Mouse (Mus musculus) MEL (cell line): ENCODE results near the gene Itgb3bp. TPM values are rescaled to one million over a fixed set of nuclear protein-coding genes. Genes with fewer than 3 reads are reported as not detected.

Experiments
- DNase-seq: peaks from one replicate; pipeline ENCODE4 v3.0.0; 2011; ENCODE audit warnings: low read depth, low spot score
- H3K27ac ChIP-seq: 2 replicates; pipeline ENCODE4 v1.5.1; 2012; ENCODE audit warnings: low read depth, mild to moderate bottlenecking, control low read depth, low read length, moderate library complexity; ENCODE audit not compliant: control insufficient read depth
- H3K27me3 ChIP-seq, 2 experiments: fragments of 150-350 bp in 1 of 2; sonication (generic) in 1 of 2; 2 replicates each; pipeline ENCODE4 v1.6.1; 2012; ENCODE audit warnings: low read length in 2 of 2, mild to moderate bottlenecking in 2 of 2, improper control_type of control experiment in 1 of 2, moderate library complexity in 1 of 2; ENCODE audit not compliant: insufficient read depth in 2 of 2, control insufficient read depth in 1 of 2
- H3K36me3 ChIP-seq, 2 experiments: 2 replicates each; pipeline ENCODE4 v1.6.1; 2012 to 2014; ENCODE audit warnings: low read length in 2 of 2, improper control_type of control experiment in 1 of 2, inconsistent platforms in 1 of 2, mild to moderate bottlenecking in 1 of 2; ENCODE audit not compliant: insufficient read depth in 2 of 2, control insufficient read depth in 1 of 2
- H3K4me1 ChIP-seq, 2 experiments: fragments of 150-350 bp in 1 of 2; sonication (generic) in 1 of 2; 2 replicates each; pipeline ENCODE4 v1.6.1; 2012; ENCODE audit warnings: low read length in 2 of 2, improper control_type of control experiment in 1 of 2, mild to moderate bottlenecking in 1 of 2; ENCODE audit not compliant: insufficient read depth in 2 of 2, control insufficient read depth in 1 of 2
- H3K4me3 ChIP-seq, 2 experiments: fragments of 150-350 bp in 1 of 2; sonication (generic) in 1 of 2; 2 replicates each; pipeline ENCODE4 v1.5.1; 2012; ENCODE audit warnings: low read depth in 2 of 2, low read length in 2 of 2, mild to moderate bottlenecking in 2 of 2, moderate library complexity in 2 of 2, control low read depth in 1 of 2, improper control_type of control experiment in 1 of 2; ENCODE audit not compliant: control insufficient read depth in 1 of 2, insufficient read depth in 1 of 2
- H3K79me2 ChIP-seq: 2 replicates; pipeline ENCODE4 v1.6.1; 2012; ENCODE audit warnings: mild to moderate bottlenecking, low read length, moderate library complexity; ENCODE audit not compliant: control insufficient read depth, poor library complexity, insufficient read depth
- H3K9ac ChIP-seq: 2 replicates; pipeline ENCODE4 v1.6.1; 2012; ENCODE audit warnings: low read depth, mild to moderate bottlenecking, control low read depth, low read length, moderate library complexity; ENCODE audit not compliant: control insufficient read depth, poor library complexity, severe bottlenecking
- H3K9me3 ChIP-seq: fragments of 150-350 bp; sonication (generic); replicated peaks from 2 replicates; pipeline ENCODE4 v1.6.1; 2012; ENCODE audit warnings: mild to moderate bottlenecking, low read length, improper control_type of control experiment, moderate library complexity; ENCODE audit not compliant: insufficient read depth
- CHD1 ChIP-seq: IDR thresholded peaks from 2 replicates; pipeline ENCODE4 v1.6.1; 2012; ENCODE audit warnings: low read depth, mild to moderate bottlenecking, inconsistent platforms, low read length, improper control_type of control experiment
- E2F4 ChIP-seq: IDR thresholded peaks from 2 replicates; pipeline ENCODE4 v1.6.1; 2011; ENCODE audit warnings: low read depth, low read length, improper control_type of control experiment, borderline replicate concordance
- EP300 ChIP-seq, 2 experiments: IDR thresholded peaks; 2 replicates each; pipeline ENCODE4 v1.6.1; 2011; ENCODE audit warnings: improper control_type of control experiment in 2 of 2, low read length in 2 of 2, low read depth in 1 of 2, mild to moderate bottlenecking in 1 of 2
- ETS1 ChIP-seq: IDR thresholded peaks from 2 replicates; pipeline ENCODE4 v1.6.1; 2012; ENCODE audit warnings: low read depth, mild to moderate bottlenecking, inconsistent platforms, low read length, improper control_type of control experiment, moderate library complexity
- GABPA ChIP-seq: IDR thresholded peaks from 2 replicates; pipeline ENCODE4 v1.6.1; 2012; ENCODE audit warnings: low read depth, mild to moderate bottlenecking, inconsistent platforms, low read length, improper control_type of control experiment, moderate library complexity
- HCFC1 ChIP-seq: IDR thresholded peaks from 2 replicates; pipeline ENCODE4 v1.6.1; 2012; ENCODE audit warnings: low read depth, mild to moderate bottlenecking, inconsistent platforms, low read length, improper control_type of control experiment, moderate library complexity
- JUND ChIP-seq: IDR thresholded peaks from 2 replicates; pipeline ENCODE4 v1.6.1; 2011; ENCODE audit warnings: low read depth, mild to moderate bottlenecking, improper control_type of control experiment, low read length
- MAFK ChIP-seq: IDR thresholded peaks from 2 replicates; pipeline ENCODE4 v1.6.1; 2011; ENCODE audit warnings: low read depth, mild to moderate bottlenecking, low read length, improper control_type of control experiment, borderline replicate concordance
- MAZ ChIP-seq: IDR thresholded peaks from 2 replicates; pipeline ENCODE4 v1.6.1; 2012; ENCODE audit warnings: low read depth, mild to moderate bottlenecking, inconsistent platforms, low read length, improper control_type of control experiment
- MEF2A ChIP-seq: IDR thresholded peaks from 2 replicates; pipeline ENCODE4 v1.6.1; 2014; ENCODE audit warnings: low read depth, mild to moderate bottlenecking, inconsistent platforms, low read length, improper control_type of control experiment; ENCODE audit not compliant: poor library complexity, insufficient replicate concordance, severe bottlenecking; ENCODE audit errors: extremely low read depth
- NELFE ChIP-seq: IDR thresholded peaks from 2 replicates; pipeline ENCODE4 v1.6.1; 2011; ENCODE audit warnings: low read depth, low read length, improper control_type of control experiment
- NRF1 ChIP-seq: IDR thresholded peaks from 2 replicates; pipeline ENCODE4 v1.6.1; 2014; ENCODE audit warnings: low read depth, mild to moderate bottlenecking, inconsistent platforms, low read length, improper control_type of control experiment, moderate library complexity; ENCODE audit not compliant: poor library complexity, insufficient read depth, severe bottlenecking
- POLR2A ChIP-seq, 2 experiments: IDR thresholded peaks; 2 replicates each; pipeline ENCODE4 v1.6.1; 2011 to 2012; ENCODE audit warnings: low read length in 2 of 2, mild to moderate bottlenecking in 2 of 2, control low read depth in 1 of 2, improper control_type of control experiment in 1 of 2, low read depth in 1 of 2, moderate library complexity in 1 of 2; ENCODE audit not compliant: control insufficient read depth in 1 of 2, insufficient read depth in 1 of 2, poor library complexity in 1 of 2
- POLR2AphosphoS2 ChIP-seq: IDR thresholded peaks from 2 replicates; pipeline ENCODE4 v1.6.1; 2011; ENCODE audit warnings: low read length, improper control_type of control experiment
- POLR2AphosphoS5 ChIP-seq: IDR thresholded peaks from 2 replicates; pipeline ENCODE4 v1.6.1; 2012; ENCODE audit warnings: low read depth, borderline replicate concordance, mild to moderate bottlenecking, inconsistent platforms, low read length, moderate library complexity, mixed read lengths
- SIN3A ChIP-seq: IDR thresholded peaks from 2 replicates; pipeline ENCODE4 v1.6.1; 2012; ENCODE audit warnings: low read length, improper control_type of control experiment, inconsistent platforms
- SMC3 ChIP-seq: IDR thresholded peaks from 2 replicates; pipeline ENCODE4 v1.6.1; 2011; ENCODE audit warnings: low read depth, low read length, improper control_type of control experiment
- TCF12 ChIP-seq: IDR thresholded peaks from 2 replicates; pipeline ENCODE4 v1.6.1; 2014; ENCODE audit warnings: low read depth, mild to moderate bottlenecking, inconsistent platforms, low read length, improper control_type of control experiment, moderate library complexity
- UBTF ChIP-seq: IDR thresholded peaks from 2 replicates; pipeline ENCODE4 v1.6.1; 2012; ENCODE audit warnings: low read depth, mild to moderate bottlenecking, inconsistent platforms, low read length, improper control_type of control experiment, moderate library complexity, borderline replicate concordance; ENCODE audit not compliant: insufficient read depth
- USF2 ChIP-seq, 2 experiments: IDR thresholded peaks; 2 replicates each; pipeline ENCODE4 v1.6.1; 2011 to 2012; ENCODE audit warnings: improper control_type of control experiment in 2 of 2, low read length in 2 of 2, borderline replicate concordance in 1 of 2, inconsistent platforms in 1 of 2, low read depth in 1 of 2, mild to moderate bottlenecking in 1 of 2; ENCODE audit not compliant: insufficient read depth in 1 of 2
- ZKSCAN1 ChIP-seq: IDR thresholded peaks from 2 replicates; pipeline ENCODE4 v1.6.1; 2012; ENCODE audit warnings: low read depth, mild to moderate bottlenecking, inconsistent platforms, low read length, improper control_type of control experiment, moderate library complexity
- ZMIZ1 ChIP-seq: IDR thresholded peaks from 2 replicates; pipeline ENCODE4 v1.6.1; 2012; ENCODE audit warnings: low read depth, mild to moderate bottlenecking, inconsistent platforms, low read length, improper control_type of control experiment, moderate library complexity
- polyA plus RNA-seq, 2 experiments: library from polyadenylated mRNA; stranded (reverse) in 1 of 2; unstranded in 1 of 2; fragments of >175 nt in 1 of 2; fragments of >200 nt in 1 of 2; gene quantifications; 2 replicates each; pipeline versions ENCODE4 v1.2.1 to v1.2.4; 2012; ENCODE audit warnings: low replicate concordance in 2 of 2, low read depth in 1 of 2; ENCODE audit not compliant: insufficient read length in 2 of 2, insufficient read depth in 1 of 2, missing spikeins in 1 of 2
- total RNA-seq: library from RNA; depleted of rRNA; stranded (reverse); fragments of 300-350 nt; gene quantifications from 2 replicates; pipeline ENCODE4 v1.2.3, GENCODE M21; 2012

Itgb3bp gene
- total and polyA plus RNA-seq, 3 experiments: 5.5 to 6.5 TPM; not detected in 1

DNA sequence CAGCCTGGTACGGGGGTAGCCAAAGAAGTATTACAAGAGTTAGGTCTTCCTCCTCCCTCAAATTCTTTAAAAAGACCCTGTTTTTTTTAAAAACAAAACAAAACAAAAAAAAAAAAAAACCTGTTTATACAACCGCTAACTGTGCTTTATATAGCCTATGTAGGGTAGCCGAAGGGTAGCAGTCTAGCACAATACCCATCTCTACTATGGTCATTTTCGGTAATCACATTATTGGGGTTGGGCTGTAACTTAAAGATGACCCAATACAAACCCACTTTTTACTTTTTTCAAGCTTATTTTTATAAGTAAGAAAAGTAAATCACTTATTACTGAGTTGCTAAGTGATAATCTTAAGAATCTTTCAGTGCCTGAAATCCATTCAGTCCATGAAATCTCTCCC is 101.3 kb downstream of the Itgb3bp start:
- peaks cover 2 to 3% of the 10 kb centered on the region in 2 experiments; a peak in 2 of 4 replicates for H3K4me1 ChIP-seq
- H3K9ac ChIP-seq: peak overlapping the region; percentile 82
- H3K4me3 ChIP-seq: peak overlapping the region in 1 of 2 experiments; percentile 73; a peak in 2 of 4 replicates
- peak; percentile 42 for DNase-seq
- H3K27ac ChIP-seq: no peak overlapping the region
- H3K36me3 ChIP-seq: peaks cover 0 to 6% of the 10 kb centered on the region in 2 experiments; a peak in 2 of 4 replicates
- H3K79me2 ChIP-seq: peaks cover 5% of the 10 kb centered on the region
- no peaks in the 10 kb centered on the region for H3K9me3 ChIP-seq
- TF ChIP-seq TCF12 (no peak), UBTF (no peak), ETS1 (no peak), CHD1 (0 out of 2 replicates have a peak, but pooled peaks have one; percentile 1), ZKSCAN1 (no peak), USF2 (IDR thresholded peaks at IDR 0.05; ENCODE audit: borderline replicate concordance in 1 of 2, insufficient read depth in 1 of 2, low read depth in 1 of 2, low read length in 2 of 2) (no peak), POLR2AphosphoS2 (no peak), NRF1 (no peak)
- no peaks in the 10 kb centered on the region for H3K27me3 ChIP-seq

DNA sequence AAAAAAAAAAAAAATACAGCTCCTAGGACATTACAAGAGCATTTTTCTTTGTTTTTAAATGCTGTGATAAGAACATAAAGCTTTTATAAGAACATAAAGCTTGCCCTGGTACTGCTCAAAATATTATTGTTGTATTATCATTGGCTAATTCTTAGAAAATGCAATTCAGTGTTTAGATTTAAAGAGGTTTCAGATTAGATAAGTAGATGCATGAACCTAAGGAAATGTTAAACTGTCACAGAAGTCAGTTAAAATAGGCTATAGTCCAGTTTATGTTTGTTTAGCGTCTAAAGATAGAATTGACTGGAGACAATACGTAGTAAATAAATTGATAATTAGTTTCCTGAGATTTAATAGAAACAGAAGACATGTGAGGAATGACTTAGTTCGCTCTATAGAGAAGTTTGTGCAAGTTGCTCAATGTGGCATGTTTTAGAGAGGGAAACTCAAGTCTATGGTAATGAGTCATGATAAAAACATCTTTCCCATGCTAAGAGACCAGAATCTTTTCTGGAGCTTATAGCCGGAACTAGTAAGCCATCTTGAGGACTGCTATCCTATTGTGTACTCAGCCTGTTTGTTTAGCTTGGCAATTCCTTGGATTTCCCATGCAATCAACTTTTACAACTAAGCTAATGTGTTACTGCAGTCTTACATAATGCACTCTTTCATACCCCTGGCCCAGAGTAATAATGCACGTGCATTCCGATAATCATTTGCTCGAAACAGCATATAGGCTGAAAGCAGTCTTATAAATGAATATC is 112.7 kb downstream of the Itgb3bp start:
- H3K9ac ChIP-seq: no peak overlapping the region
- H3K4me1 ChIP-seq: no peaks in the 10 kb centered on the region
- no peak overlapping the region for H3K4me3 ChIP-seq
- no peaks in the 10 kb centered on the region for H3K9me3 ChIP-seq
- H3K79me2 ChIP-seq: no peaks in the 10 kb centered on the region
- no peak for DNase-seq
- TF ChIP-seq JUND (no peak), CHD1 (no peak), MEF2A (no peak), POLR2AphosphoS2 (no peak), MAZ (no peak), MAFK (no peak), POLR2A (IDR thresholded peaks at IDR 0.05; ENCODE audit: control insufficient read depth in 1 of 2, insufficient read depth in 1 of 2, low read depth in 1 of 2, low read length in 2 of 2, poor library complexity in 1 of 2) (no peak), E2F4 (no peak), EP300 (IDR thresholded peaks at IDR 0.05; ENCODE audit: low read depth in 1 of 2, low read length in 2 of 2) (no peak), GABPA (no peak), POLR2AphosphoS5 (no peak), HCFC1 (no peak), NELFE (no peak), ZMIZ1 (no peak), SMC3 (no peak), SIN3A (no peak)
- TF ChIP-seq, all 39 proteins: peak for 0
- no peaks in the 10 kb centered on the region; a peak in 1 of 4 replicates for H3K36me3 ChIP-seq
- H3K27ac ChIP-seq: no peak overlapping the region
- H3K27me3 ChIP-seq: no peaks in the 10 kb centered on the region
